Mouse (Mus musculus) cerebellum, postnatal 36 days (tissue): Measurements from ENCODE around the gene Dnah10.

Experiments used
- DNase-seq, 2 experiments: peaks; one replicate each; pipeline ENCODE4 v3.0.0; 2021 to 2022; ENCODE audit warnings: mixed read lengths in 2 of 2

Gene Dnah10

DNA sequence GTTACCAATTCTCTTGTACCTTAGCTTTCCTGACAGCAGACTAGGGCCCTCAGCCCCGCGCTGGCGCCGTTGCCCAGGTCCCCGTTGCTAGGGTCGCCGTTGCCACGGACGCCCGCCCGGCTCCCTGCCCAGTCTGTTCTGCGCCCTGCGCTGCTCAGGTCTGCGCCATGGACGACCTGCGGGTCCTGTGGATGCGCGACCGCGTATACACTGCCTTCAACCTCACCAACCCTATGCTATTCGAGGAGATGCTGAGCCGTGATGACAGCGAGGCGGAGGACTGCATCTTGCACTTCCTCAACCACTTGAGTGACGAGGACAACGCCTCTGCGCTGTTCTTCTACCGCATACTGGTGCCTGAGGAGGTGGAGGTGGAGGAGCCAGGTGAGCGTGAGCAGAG lies at the start of gene Dnah10:
Gene Dnah10 (plus strand): TSS at position 89 of the 400 bp plus-strand sequence.
- DNase-seq = no peak

DNA sequence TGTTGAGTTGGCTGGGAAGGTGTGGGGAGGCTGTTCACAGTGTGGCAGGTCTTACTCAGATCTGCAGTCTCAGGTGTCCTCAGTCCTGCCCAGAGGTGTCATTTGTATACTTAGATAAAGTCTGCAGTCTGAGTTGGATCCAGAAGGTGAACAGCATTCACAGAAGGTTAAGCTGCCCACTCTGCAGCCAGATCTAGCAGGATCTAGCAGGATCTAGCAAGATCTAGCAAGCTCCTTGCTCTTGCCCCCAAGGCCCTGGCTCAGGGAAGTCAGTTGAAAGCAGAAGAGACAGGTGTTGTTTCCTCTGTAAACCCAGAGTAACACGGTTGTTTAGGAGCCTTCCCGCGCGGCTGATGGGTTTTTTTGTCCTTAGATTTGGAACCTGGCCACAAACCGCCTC lies 11.1 kb upstream of the Dnah10 start:
- no peak for DNase-seq

DNA sequence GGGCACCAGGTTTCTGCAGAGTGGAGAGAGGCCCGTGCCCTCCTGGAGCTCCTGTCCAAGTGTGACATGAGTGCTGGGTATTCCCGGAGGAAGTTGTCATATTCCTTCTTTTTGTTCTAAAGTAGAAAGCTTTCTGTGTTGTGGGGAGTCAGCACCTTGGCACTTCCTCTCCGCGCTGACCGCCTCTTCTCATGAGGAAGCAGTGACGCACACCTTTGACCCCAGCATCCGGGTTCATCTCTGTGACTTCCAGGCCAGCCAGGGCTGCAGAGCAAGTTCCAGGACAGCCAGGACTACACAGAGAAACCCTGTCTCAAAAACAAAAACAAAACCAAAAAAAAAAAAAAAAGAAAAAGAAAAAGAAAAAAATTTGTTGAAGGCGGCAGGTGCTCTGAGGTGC lies 9.8 kb upstream of the Dnah10 start:
- no peak for DNase-seq

DNA sequence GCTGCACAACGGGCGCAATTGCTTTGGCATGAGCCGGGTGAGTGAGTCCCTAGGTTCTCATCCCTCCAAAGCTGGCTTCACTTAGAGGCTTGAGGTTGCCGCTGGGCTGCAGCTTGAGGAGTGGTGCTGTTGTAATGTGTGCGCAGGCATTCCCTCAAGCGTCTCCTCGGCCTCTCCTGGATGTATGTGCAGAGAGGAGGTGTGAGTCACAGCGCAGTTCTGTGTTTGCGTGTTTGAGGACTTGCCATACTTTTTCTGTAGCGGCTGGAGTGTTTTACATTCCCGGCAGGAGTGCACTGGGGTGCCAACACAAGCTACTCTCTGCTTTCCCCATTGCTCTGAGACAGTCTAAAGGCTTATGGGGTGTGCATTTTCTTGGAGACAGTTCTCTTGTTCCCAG lies 6.9 kb upstream of the Dnah10 start:
- DNase-seq = no peak

DNA sequence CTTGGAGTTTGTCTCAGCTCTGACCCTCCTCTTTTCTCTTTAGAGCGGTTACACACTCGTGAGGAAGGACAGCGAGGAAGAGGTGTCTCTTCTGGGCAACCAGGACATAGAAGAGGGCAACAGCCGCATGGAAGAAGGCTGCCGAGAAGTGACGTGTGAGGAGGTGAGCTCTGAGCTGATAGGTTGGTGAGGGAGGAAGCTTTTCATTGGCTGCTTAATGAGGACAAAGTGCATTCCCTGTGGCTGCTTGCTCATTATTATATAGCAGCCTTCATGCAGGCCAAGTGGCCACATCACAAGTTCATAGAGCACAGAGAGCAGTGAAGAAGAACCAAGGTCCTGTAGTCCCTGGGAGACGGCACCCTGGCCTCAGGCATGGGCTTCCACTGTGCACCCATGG lies 6.5 kb upstream of the Dnah10 start:
- DNase-seq = no peak

DNA sequence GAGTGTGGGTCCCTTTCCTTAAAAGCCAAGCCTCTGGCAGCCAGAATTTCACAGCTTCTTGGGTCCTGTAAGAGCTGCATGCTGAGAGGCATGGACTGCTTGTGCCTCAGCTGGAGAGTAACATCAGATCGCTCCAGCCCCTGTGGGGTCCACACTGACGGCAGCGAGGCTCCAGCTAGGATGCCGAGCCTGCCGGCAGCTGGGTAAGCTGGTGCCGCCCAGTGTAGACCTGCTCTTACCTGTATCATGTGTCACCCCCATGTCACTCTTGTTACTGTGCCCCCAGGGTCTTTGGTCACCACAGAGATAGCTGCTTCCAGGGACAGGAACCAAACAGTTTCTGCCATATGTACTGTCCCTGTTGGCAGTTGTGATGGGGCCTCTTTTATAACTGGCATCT lies 1.8 kb upstream of the Dnah10 start:
- DNase-seq = no peak

DNA sequence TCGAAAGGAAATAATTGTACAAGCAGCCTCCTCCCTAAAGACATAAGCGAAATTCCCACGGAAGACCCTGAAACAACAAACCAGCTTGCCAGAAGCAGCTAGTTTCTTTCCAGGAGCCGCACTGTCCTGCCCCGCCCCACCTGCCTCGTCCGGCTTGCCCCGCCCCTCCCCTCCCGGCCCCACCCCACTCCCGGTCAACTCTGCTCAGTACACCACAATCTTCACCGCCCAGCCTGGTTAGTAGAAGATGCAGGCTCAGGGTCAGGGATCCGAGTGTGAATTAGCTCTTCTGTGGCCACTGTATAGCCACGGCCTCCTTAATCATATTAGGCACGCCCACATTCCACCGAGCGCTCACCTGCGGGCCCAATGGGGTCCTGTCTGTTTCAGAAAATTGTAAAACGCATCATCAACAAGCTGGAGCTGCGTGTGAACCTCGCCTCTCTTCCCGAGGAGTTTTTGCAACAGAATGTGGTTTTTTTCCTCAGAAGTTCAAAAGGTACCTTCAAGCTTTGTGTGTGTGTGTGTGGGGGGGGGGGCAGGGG lies 4.8 kb downstream of the Dnah10 start:
- no peak for DNase-seq

DNA sequence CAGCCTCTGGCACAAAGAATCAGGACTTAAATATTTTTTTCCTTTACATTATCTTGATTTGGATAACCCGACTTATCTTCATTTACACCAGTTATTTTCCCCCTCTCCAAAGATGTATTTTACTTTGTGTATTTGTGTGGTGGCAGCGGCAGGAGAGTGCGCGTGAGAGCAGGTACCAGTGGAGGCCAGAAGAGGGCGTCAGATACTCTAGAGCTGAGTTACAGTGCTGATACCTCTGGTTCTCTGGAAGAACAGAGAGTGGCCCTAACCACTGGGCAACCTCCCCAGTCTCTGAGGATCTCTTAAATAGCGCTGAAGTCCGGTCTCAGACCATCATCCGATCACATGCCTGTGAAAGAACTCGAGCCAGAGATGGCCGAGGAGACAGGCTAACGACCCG lies 9.1 kb downstream of the Dnah10 start:
- no peak for DNase-seq

DNA sequence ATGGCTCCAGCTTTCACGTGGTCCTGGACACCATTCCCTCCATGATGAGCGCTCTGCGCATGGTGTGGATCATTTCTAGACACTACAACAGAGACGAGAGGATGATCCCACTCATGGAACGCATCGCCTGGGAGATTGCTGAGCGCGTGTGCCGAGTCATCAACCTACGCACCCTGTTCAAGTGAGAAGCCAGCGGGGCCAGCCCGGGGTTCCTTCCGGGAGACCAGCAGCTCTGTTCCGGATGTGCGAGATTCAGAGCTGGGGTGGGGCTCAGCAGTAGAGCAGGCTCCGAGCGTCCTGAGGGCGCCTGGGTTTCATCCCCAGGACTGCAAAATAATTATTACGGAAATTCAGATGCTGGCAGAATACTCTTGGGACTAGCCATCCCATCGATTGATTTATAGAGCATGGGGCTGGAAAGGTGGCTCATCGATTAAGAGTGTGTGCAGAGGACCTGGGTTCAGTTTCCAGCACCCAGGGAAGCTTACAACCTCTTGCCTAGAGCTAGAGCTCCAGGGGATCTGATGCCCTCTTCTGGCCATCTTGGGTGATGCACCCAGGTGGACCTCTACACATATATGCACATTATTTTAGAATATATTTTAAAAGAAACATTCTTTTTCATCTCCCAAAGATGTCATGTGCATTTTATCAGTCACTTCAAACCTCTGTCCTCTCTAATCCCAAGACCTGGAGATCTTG lies 17.2 kb downstream of the Dnah10 start:
- no peak for DNase-seq

DNA sequence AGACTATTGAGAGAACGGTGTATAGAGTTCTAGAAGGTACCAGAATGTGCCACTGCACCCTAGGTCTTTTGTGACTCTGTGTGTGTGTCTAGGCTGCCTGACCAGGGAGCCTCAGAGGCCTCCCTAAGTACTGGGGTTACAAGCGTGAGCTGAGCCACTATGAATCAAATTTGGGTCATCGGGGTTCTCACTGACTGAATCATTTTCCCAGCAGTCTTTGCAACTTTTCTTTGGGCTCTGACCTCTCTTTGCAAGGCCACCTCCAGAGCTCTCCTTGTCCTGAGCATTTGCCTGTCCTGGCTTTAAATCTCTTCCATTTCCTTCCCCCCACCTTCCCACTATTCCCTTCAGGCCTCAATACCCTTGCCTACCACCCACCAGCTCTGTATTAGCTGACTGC lies 19.0 kb downstream of the Dnah10 start:
- DNase-seq = no peak

DNA sequence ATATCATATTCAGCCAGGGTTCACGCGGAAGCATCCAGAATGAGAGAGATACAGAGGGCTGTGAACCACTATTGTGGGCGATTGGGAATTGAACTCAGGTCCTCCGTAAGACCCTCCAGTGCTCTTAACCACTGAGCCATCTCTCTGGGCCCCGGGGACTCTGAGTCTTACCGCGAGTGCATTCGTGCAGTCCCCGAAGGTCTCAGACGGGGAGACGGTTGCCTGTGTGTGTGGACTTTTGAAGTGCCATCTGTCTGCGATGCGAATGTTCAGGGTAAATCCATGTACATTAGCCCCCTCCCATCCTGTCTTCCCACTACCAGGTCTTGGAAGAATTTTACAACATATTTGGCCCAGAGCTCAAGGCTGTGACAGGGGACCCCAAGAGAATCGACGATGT lies 21.3 kb downstream of the Dnah10 start:
- DNase-seq = no peak

DNA sequence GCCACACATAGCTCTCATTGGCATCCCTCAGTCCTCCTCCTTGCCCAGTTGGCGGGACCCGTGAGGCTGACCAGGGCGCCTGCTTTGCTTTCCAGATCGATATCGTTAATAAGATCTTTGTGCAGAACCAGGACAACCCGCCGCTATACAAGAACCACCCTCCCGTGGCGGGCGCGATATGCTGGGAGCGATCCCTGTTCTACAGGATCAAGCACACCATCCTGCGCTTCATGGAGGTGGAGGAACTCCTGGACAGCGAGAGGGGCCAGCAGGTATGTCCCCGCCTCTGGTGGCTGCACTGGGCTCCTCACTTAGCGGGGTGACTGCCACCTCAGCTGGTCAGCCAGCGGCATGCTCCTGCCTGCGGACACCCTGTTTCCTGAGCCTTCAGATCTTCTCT lies 23.4 kb downstream of the Dnah10 start:
- DNase-seq = no peak

DNA sequence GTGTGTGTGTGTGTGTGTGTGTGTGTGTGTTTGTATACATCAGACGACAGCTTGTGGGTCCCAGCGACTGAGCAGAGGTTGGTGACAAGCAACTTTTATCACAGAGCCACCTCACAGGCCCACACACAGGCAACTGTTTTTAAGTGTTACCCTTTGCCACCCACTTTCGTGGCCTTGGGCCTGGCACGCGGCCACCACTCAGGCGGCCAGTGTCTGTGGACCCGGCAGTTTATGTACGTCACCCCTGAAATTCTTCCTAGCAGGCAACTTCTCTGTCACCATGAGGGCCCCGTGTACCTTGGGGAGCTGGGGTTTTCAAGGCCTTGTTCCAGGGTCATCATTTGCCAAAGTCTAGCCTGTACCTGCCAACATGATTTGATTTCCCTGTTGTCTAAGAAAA lies 26.8 kb downstream of the Dnah10 start:
- DNase-seq = no peak

DNA sequence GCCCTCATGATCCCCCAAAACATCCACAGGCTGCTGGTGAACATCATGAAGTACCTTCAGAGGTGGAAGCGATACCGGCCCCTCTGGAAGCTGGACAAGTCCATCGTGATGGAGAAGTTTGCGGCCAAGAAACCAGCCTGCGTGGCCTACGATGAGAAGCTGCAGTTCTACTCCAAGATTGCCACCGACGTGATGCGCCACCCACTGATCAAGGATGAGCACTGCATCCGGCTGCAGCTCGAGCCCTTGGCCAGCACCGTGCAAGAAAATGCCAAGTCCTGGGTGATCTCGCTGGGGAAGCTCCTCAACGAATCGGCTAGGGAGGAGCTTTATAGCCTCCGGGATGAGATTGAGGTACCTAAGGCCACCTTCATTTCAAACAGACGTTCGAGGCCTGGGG lies 36.1 kb downstream of the Dnah10 start:
- peak in 1 of 2 experiments; percentile 7 for DNase-seq

DNA sequence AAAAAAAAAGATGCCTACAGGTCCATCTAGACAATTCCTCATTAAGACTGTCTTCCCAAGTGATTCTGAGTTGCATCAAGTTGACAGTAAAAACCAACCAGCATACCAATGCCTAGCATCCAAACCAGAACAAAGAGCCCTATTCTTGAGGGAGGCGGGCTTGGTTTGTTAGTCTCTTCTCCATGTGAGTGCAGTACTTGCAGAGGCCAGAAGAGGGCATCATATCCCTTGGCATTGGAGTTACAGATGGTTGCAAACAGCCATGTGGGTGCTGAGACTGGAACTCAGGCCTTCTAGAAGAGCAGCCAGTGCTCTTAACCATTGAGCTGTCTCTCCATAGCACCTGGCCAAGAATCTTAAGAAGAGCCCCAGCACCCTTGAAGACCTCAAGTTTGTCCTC lies 36.9 kb downstream of the Dnah10 start:
- DNase-seq = no peak

DNA sequence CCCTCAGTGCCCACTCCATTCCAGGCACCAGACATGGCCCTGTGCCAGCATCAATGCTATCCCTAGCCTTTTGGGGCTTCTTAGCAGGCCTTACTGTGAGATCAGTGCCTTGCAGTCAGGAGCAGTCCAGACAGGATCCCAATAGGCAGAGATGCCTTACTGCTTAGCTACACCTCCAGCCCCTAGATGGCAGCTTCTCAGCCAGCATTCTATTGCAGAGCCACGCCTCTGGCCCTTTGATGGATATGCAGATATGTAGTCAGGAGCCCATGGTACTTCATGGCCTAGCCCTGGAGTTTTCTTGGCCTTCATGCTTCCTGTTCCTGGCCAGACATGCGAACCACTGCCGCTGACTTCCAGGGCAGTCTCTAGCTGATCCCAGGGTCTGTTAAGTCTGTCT lies 49.7 kb downstream of the Dnah10 start:
- DNase-seq = no peak

DNA sequence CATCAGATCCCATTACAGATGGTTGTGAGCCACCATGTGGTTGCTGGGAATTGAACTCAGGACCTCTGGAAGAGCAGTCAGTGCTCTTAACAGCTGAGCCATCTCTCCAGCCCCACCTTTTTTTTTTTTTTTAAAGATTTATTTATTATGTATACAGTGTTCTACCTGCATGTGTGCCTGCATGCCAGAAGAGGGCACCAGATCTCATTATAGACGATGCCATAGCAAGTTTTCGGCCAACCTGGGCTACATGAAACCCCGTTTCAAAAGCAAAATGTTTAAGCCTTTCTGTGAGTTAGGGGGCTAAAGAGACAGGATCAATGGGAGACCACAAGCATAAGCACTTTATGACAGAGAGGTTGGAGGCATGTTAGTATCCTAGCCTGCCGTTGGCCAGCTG lies 51.4 kb downstream of the Dnah10 start:
- peak in 1 of 2 experiments; percentile 44 for DNase-seq

DNA sequence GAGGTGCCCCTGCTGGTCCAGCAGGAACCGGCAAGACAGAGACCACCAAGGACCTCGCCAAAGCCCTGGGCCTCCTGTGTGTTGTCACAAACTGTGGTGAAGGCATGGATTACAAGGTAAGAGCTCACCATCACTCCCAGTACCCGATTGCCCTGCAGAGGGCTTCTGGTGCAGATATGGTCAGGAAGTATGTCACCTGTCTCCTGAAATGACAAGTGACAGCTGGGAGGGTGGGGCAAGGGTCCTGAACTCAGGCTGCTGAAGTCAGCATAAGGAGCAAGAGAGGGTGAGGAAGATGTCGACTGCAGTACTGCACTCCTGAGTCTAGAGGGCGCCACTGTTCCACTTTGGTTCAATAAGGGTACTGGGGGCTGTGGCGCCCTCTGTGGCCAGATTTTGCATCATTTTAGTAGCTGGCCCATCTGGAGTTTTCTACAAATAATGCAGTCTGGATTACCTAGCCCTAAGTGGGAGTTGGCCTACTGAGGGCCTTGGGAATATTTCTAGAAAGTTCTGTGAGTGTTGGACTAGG lies 52.4 kb downstream of the Dnah10 start:
- peak; percentile 82 to 86 for DNase-seq

DNA sequence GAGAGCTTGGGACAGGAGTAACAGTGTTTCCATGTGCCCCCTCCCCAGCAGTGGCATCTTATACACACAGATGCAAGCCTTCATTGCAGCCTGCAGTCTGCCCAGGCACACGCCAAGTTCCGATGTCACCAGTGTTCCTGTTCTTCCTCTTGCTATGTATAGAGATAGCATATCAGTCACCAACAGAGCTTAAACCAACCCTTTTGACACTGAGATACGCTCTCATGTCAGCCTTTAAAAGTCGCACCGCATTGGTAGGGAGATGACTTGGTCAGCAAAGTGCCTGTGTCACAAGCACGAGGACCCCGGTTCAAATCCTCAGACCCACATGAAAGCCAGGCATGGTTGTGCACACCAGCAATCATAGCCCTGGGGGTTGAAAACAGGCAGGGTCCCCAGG lies 55.0 kb downstream of the Dnah10 start:
- no peak for DNase-seq

DNA sequence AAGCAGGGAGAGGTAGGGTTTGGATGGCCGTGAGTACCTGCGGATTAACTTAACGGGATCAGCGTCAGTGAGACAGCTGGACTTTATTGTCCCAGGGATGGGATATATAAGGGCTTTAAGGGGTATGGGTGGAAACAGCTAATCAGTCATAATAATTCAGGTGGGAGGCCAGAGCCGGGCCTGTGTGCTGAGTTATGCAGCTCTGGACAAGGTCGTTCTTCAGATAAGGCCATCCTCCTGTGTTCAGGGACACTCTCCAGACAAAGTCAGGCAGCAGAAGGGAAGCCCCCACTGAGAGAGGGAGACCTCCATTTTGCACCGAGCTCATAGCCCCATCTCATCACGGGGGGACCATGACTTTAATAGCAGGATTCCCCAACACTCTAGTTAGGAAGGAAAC lies 56.8 kb downstream of the Dnah10 start:
- no peak for DNase-seq

DNA sequence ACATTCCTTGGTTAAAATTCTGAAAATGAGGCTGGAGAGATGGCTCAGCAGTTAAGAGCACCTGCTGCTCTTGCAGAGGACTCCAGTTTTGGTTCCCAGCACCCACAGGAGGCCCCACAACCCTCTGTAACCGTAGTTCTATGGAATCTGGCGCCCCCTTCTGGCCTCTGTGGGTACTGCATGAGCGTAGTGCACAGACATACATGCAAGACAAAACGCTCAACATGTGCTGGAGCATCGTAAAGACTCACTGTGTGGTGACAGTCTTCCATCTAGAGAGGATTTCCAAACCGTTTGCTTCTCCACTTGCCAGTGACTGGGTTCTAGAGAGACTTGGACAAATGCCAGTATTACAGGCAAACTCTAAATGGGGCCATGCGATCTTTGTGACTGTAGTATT lies 60.8 kb downstream of the Dnah10 start:
- peak in 1 of 2 experiments; percentile 13 for DNase-seq

DNA sequence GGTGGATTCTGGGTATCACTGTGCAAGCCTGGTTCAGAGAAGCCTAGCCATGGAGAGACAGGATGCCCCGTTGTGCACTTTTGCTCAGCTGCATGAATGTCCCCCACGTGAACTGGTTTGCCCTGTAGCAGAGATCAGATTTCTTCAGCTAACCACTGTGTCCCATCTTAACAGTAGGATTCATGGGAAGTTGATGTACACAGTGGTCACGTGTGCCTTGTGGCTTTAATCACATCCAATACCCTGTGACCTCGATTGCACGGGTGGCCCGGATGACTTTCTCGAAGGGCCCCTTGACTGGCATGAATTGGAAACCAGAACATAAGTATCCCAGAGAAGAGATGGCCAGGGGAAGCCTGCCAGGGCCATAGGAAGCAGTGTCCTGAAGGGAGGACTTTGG lies 67.2 kb downstream of the Dnah10 start:
- no peak for DNase-seq

DNA sequence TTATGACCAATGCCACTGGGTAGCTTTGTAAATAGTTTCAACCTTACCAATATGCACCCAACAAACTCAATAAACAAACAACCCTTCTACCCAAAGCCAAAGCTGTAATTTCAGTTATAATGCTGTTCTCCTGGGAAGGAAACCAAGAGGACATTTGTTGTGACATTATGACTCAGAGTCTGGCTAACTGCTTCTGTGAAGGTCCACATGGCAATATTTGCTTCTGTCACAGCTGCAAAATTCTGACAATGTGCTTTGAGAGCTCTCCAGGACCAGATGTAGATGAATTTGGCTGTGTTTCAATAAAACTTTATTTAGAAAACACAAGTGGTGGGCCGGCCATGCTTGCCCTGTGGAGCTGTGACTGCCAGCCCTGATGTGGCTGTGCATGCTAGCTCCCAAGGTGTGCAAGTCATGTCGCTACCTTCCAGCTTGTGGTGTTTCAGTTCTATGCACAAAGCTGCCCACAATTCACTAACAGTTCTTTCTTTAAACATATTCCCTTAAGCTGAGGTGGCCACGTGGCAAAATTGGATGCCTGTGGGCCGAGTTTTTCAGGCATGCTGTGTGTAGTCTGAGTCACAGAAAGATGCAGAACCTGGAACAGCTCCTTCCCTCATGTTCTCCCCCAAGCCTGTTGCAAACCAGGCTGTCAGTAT lies 85.0 kb downstream of the Dnah10 start:
- DNase-seq = peak; percentile 21 to 56

DNA sequence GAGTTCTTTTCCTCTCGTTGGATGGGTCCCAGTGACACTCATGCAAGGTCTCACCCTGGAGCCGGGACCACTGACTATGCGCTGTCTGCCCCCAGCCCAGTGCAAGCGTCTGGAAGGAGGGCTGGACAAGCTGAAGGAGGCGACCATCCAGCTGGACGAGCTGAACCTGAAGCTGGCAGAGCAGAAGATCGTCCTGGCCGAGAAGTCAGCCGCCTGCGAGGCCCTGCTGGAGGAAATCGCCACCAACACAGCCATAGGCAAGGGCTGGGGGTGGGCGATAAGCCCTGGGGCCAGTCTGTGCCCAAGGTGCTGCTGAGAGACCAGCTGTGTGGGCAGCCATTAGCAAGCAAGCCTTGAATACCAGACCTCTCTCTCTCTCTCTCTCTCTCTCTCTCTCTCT lies 87.6 kb downstream of the Dnah10 start:
- DNase-seq = no peak
